Mouse (Mus musculus): ENCODE results near the gene Myl3.

Myl3 gene

GRCm38 (mm10) chr9:110741711-110742294, at the start of gene Myl3:
Myl3 (plus strand) TSS chr9:110741861.
- in situ Hi-C loops (cut with MboI), result no loop called here

- in situ Hi-C loops (cut with MboI), result no loop called here
These were observed 46.4 kb upstream of the Myl3 start for GRCm38 (mm10) chr9:110695165-110695755.

GRCm38 (mm10) chr9:110696427-110696826, 45.2 kb upstream of the Myl3 start:
- in situ Hi-C loops (cut with MboI), result no loop called here

- in situ Hi-C loops (cut with MboI), result no loop called here
These were observed 44.2 kb upstream of the Myl3 start for GRCm38 (mm10) chr9:110697465-110697864.

GRCm38 (mm10) chr9:110699574-110699973, 42.1 kb upstream of the Myl3 start:
- in situ Hi-C loops (cut with MboI), result no loop called here

- in situ Hi-C loops (cut with MboI), result no loop called here
These were observed 40.3 kb upstream of the Myl3 start for GRCm38 (mm10) chr9:110701114-110702032.

GRCm38 (mm10) chr9:110702848-110703247, 38.8 kb upstream of the Myl3 start:
- in situ Hi-C loops (cut with MboI), result no loop called here

GRCm38 (mm10) chr9:110703951-110704350, 37.7 kb upstream of the Myl3 start:
- in situ Hi-C loops (cut with MboI), result no loop called here

- in situ Hi-C loops (cut with MboI), result no loop called here
These were observed 34.9 kb upstream of the Myl3 start for GRCm38 (mm10) chr9:110706784-110707183.

GRCm38 (mm10) chr9:110709640-110710258, 31.9 kb upstream of the Myl3 start:
- in situ Hi-C loops (cut with MboI), result no loop called here

GRCm38 (mm10) chr9:110711532-110711931, 30.1 kb upstream of the Myl3 start:
- in situ Hi-C loops (cut with MboI), result no loop called here

- in situ Hi-C loops (cut with MboI), result no loop called here
These were observed 29.7 kb upstream of the Myl3 start for GRCm38 (mm10) chr9:110711996-110712395.

GRCm38 (mm10) chr9:110712545-110712944, 29.1 kb upstream of the Myl3 start:
- in situ Hi-C loops (cut with MboI), result no loop called here

- in situ Hi-C loops (cut with MboI), result no loop called here
These were observed 28.3 kb upstream of the Myl3 start for GRCm38 (mm10) chr9:110713389-110713788.

GRCm38 (mm10) chr9:110715426-110715825, 26.2 kb upstream of the Myl3 start:
- in situ Hi-C loops (cut with MboI), result loop anchor here (5.0 kb wide), 1 partner anchor 83 kb away; no protein-coding TSS in a partner anchor

GRCm38 (mm10) chr9:110716775-110717174, 24.9 kb upstream of the Myl3 start:
- in situ Hi-C loops (cut with MboI), result loop anchor here (5.0 kb wide), 1 partner anchor 84 kb away; no protein-coding TSS in a partner anchor

- in situ Hi-C loops (cut with MboI), result loop anchor here (5.0 kb wide), 1 partner anchor 86 kb away; no protein-coding TSS in a partner anchor
These were observed 23.6 kb upstream of the Myl3 start for GRCm38 (mm10) chr9:110718071-110718470.

- in situ Hi-C loops (cut with MboI), result loop anchor here (5.0 kb wide), 1 partner anchor 87 kb away; no protein-coding TSS in a partner anchor
These were observed 22.9 kb upstream of the Myl3 start for GRCm38 (mm10) chr9:110718810-110719209.

- in situ Hi-C loops (cut with MboI), result loop anchor here (5.0 kb wide), 1 partner anchor 88 kb away; no protein-coding TSS in a partner anchor
These were observed 21.7 kb upstream of the Myl3 start for GRCm38 (mm10) chr9:110719977-110720376.

- in situ Hi-C loops (cut with MboI), result no loop called here
These were observed 19.6 kb upstream of the Myl3 start for GRCm38 (mm10) chr9:110722060-110722459.

- in situ Hi-C loops (cut with MboI), result no loop called here
These were observed 15.9 kb upstream of the Myl3 start for GRCm38 (mm10) chr9:110725721-110726135.

- in situ Hi-C loops (cut with MboI), result no loop called here
These were observed 14.8 kb upstream of the Myl3 start for GRCm38 (mm10) chr9:110726867-110727266.
